Mouse (Mus musculus) liver, adult 2 months (tissue): Measurements from ENCODE around the gene Slc27a5. TPM values are rescaled to one million over a fixed set of nuclear protein-coding genes. Genes with fewer than 3 reads are reported as not detected.

Source experiments
- DNase-seq: peaks from one replicate; pipeline ENCODE4 v3.0.0-alpha.2; 2011; ENCODE audit warnings: low read depth, low spot score; ENCODE audit errors: extremely low read depth
- H3K27ac ChIP-seq: fragments of 200-500 bp; replicated peaks from 2 replicates; pipeline ENCODE4 v1.5.1; 2012; ENCODE audit warnings: low read depth, mild to moderate bottlenecking, control low read depth, inconsistent platforms, low read length; ENCODE audit not compliant: insufficient read depth
- H3K27me3 ChIP-seq: fragments of 200-500 bp; 2 replicates; pipeline ENCODE4 v1.6.1; 2012; ENCODE audit warnings: mild to moderate bottlenecking, moderate library complexity, low read length, inconsistent platforms; ENCODE audit not compliant: control insufficient read depth, insufficient read depth
- H3K36me3 ChIP-seq: fragments of 200-500 bp; 2 replicates; pipeline ENCODE4 v1.6.1; 2012; ENCODE audit warnings: low read length, inconsistent platforms; ENCODE audit not compliant: control insufficient read depth, insufficient read depth
- H3K4me1 ChIP-seq: fragments of 200-500 bp; 2 replicates; pipeline ENCODE4 v1.6.1; 2011; ENCODE audit warnings: low read length; ENCODE audit not compliant: control insufficient read depth, insufficient read depth
- H3K4me3 ChIP-seq: fragments of 200-500 bp; 2 replicates; pipeline ENCODE4 v1.5.1; 2011; ENCODE audit warnings: low read depth, mild to moderate bottlenecking, control low read depth, low read length, moderate library complexity; ENCODE audit not compliant: insufficient read depth
- H3K79me2 ChIP-seq: fragments of 200-500 bp; 2 replicates; pipeline ENCODE4 v1.6.1; 2012; ENCODE audit warnings: inconsistent platforms, mild to moderate bottlenecking, low read length, moderate library complexity; ENCODE audit not compliant: control insufficient read depth, insufficient read depth
- H3K9ac ChIP-seq: fragments of 200-500 bp; 2 replicates; pipeline ENCODE4 v1.6.1; 2012; ENCODE audit warnings: low read depth, mild to moderate bottlenecking, control low read depth, inconsistent platforms, low read length
- CTCF ChIP-seq: fragments of 200-500 bp; IDR thresholded peaks from 2 replicates; pipeline ENCODE4 v1.5.1; 2011; ENCODE audit warnings: low read depth, low read length, control low read depth
- POLR2A ChIP-seq: fragments of 200-500 bp; IDR thresholded peaks from 2 replicates; pipeline ENCODE4 v1.6.1; 2011; ENCODE audit warnings: low read length, control low read depth; ENCODE audit not compliant: insufficient read depth; ENCODE audit errors: extremely low read depth
- WGBS: fragments of 180-500 bp; shearing (Covaris S2); methylation state at CpG from one replicate; pipeline ENCODE4 v1.1.7; 2018; 5-methylcytosine and 5-hydroxymethylcytosine counted together
- polyA plus RNA-seq: library from polyadenylated mRNA; depleted of rRNA; stranded (reverse); fragments of >200 nt; gene quantifications from 2 replicates; pipeline ENCODE4 v1.2.3, GENCODE M21; 2012; rRNA removed
- total RNA-seq: library from RNA; depleted of rRNA; stranded (reverse); fragments of >200 nt; gene quantifications from 2 replicates; pipeline ENCODE4 v1.2.3, GENCODE M21; 2014; rRNA removed

Slc27a5 gene
- total and polyA plus RNA-seq, 2 experiments, result 1,401 to 1,713 TPM

DNA sequence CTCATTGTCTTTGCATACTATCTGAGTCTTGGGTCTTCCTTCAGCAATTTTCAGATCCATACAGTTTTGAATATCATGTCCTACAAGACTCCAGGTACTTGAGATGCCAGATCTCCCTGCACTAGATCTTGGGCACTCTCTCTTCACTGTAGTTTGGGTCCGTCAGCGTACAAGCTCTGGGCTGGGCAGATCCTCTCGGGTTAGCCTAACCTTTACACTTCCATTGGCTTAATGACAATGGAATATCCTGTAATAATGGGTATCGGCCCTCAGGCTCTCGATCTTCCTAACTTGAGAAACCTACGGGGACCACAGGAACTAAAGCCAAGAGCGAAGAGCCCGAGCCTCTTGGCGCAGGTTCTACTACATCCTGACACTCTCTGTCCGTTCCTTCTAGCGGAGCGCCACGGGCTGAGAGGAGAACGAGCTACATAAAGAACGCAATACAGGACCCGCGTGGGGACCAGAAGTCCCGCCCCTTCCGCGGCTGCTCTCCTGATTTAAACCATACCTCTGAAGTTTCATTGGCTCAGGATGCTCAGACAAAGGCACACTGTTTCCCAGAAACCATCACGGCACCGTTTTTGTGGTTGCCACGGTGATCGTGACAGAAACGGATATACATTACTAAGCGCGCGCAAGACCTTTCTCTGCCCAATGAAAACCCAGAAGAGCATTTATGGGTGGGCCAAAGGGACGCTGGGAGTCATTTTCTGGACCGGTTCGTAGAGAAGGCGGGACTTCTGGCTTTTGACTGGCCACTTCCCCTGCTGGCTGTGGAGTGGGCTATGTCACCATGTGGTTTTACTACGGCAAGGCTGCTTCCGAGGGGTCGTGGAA is 48.7 kb downstream of the Slc27a5 start:
- TF ChIP-seq CTCF (no peak), POLR2A (no peak)
- Histone ChIP-seq H3K27ac (peak overlapping the region; percentile 25), H3K79me2 (no peaks in the 10 kb centered on the region), H3K4me1 (peaks cover 2% of the 10 kb centered on the region), H3K27me3 (no peaks in the 10 kb centered on the region), H3K4me3 (peak overlapping the region; percentile 44), H3K9ac (peak overlapping the region; percentile 44), H3K36me3 (no peaks in the 10 kb centered on the region)
- peak; percentile 81 for DNase-seq
- 11% methylated on average over 35 of the region's 35 CpGs for WGBS

DNA sequence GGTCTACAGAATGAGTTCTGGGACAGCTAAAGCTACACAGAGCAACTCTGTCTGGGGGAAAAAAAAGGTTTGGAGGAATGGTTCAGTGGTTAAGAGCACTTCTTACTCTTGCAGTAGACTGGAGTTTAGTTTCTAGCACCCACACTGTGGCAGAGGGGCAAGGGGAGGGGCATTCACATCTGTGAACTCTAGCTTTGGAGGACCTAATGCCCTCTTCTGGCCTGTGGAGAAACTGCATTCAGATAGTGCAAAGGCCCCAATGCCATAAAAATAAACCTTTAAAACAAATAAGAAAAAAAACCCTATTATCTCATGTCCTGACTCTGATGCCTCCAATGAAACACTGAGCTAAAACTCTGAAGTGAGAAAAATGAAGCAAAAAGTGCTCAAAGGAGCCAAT is 54.5 kb downstream of the Slc27a5 start:
- TF ChIP-seq CTCF (peak; percentile 39), POLR2A (no peak)
- H3K27me3 ChIP-seq, result no peaks in the 10 kb centered on the region
- no peak overlapping the region for H3K27ac ChIP-seq
- DNase-seq, result peak; percentile 25
- H3K4me3 ChIP-seq, result no peak overlapping the region
- H3K79me2 ChIP-seq, result no peaks in the 10 kb centered on the region
- H3K4me1 ChIP-seq, result no peaks in the 10 kb centered on the region
- H3K36me3 ChIP-seq, result no peaks in the 10 kb centered on the region
- H3K9ac ChIP-seq, result no peak overlapping the region

DNA sequence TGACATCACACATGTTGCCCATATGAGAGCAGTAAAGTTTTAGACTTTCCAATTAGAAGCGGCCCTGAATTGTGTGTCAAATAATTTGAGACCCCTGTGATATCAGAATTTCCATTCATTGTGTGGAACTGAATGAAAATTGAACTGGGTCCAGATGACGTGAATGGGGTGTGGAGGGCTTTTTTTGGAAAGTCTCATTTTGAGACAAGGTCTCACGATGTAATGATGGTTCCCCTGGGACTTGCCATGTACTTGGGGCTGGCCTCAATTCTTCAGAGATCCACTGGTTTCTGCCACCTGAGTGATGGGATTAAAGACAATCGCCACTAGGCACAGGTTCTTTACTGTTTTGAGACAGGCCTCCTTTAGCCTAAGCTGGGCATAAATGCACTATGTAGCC is 57.4 kb downstream of the Slc27a5 start:
- WGBS, result 90% methylated on average over 4 of the region's 4 CpGs
- Histone ChIP-seq H3K36me3 (no peaks in the 10 kb centered on the region), H3K79me2 (no peaks in the 10 kb centered on the region), H3K4me3 (no peak overlapping the region), H3K4me1 (no peaks in the 10 kb centered on the region), H3K27ac (no peak overlapping the region), H3K27me3 (no peaks in the 10 kb centered on the region), H3K9ac (no peak overlapping the region)
- no peak for TF ChIP-seq POLR2A
- TF ChIP-seq CTCF, result no peak
- no peak for DNase-seq

Other genes with a start within 250 kb of the Slc27a5 start
- 0.27 TPM in 1 of 2 replicates, not detected in the other for gene Zscan18, start 194.6 kb downstream of the Slc27a5 start, total RNA-seq
- 0.05 TPM in 1 of 2 replicates, not detected in the other for gene Zscan18, start 194.6 kb downstream of the Slc27a5 start, polyA plus RNA-seq
- 1.8 and 2.0 TPM in 2 replicates for gene Zfp329, start 179.3 kb downstream of the Slc27a5 start, total RNA-seq
- 0.29 and 0.50 TPM in 2 replicates for gene Zfp329, start 179.3 kb downstream of the Slc27a5 start, polyA plus RNA-seq
- 22.2 and 25.0 TPM in 2 replicates for gene Zfp110, start 163.4 kb downstream of the Slc27a5 start, total RNA-seq
- 6.1 and 9.7 TPM in 2 replicates for gene Zfp110, start 163.4 kb downstream of the Slc27a5 start, polyA plus RNA-seq
- 1.7 and 2.1 TPM in 2 replicates for gene Zfp128, start 117.0 kb downstream of the Slc27a5 start, total RNA-seq
- 0.46 and 0.58 TPM in 2 replicates for gene Zfp128, start 117.0 kb downstream of the Slc27a5 start, polyA plus RNA-seq
- 1.2 and 1.5 TPM in 2 replicates for gene Zscan22, start 100.4 kb downstream of the Slc27a5 start, total RNA-seq
- 5.7 and 6.6 TPM in 2 replicates for gene Zscan22, start 100.4 kb downstream of the Slc27a5 start, polyA plus RNA-seq
- 773 and 998 TPM in 2 replicates for gene Rps5, start 75.9 kb downstream of the Slc27a5 start, total RNA-seq
- gene Rps5, start 75.9 kb downstream of the Slc27a5 start, polyA plus RNA-seq, result 789 and 798 TPM in 2 replicates
- 0.09 and 0.47 TPM in 2 replicates for gene Rnf225, start 70.8 kb downstream of the Slc27a5 start, total RNA-seq
- 0.45 and 0.65 TPM in 2 replicates for gene Rnf225, start 70.8 kb downstream of the Slc27a5 start, polyA plus RNA-seq
- 3.9 and 4.1 TPM in 2 replicates for gene Zfp324, start 32.4 kb downstream of the Slc27a5 start, total RNA-seq
- gene Zfp324, start 32.4 kb downstream of the Slc27a5 start, polyA plus RNA-seq, result 3.4 and 5.2 TPM in 2 replicates
- 1.3 and 1.4 TPM in 2 replicates for gene Zfp446, start 20.3 kb downstream of the Slc27a5 start, total RNA-seq
- 1.9 and 3.6 TPM in 2 replicates for gene Zfp446, start 20.3 kb downstream of the Slc27a5 start, polyA plus RNA-seq
- 67.7 and 69.4 TPM in 2 replicates for gene Trim28, start 922 bp upstream of the Slc27a5 start, total RNA-seq
- 98.0 and 114 TPM in 2 replicates for gene Trim28, start 922 bp upstream of the Slc27a5 start, polyA plus RNA-seq
- gene Zbtb45, start 11.8 kb upstream of the Slc27a5 start, total RNA-seq, result 0.28 and 1.2 TPM in 2 replicates
- gene Zbtb45, start 11.8 kb upstream of the Slc27a5 start, polyA plus RNA-seq, result 4.5 TPM in 2 replicates
- 109 and 149 TPM in 2 replicates for gene Chmp2a, start 36.6 kb upstream of the Slc27a5 start, total RNA-seq
- 62.8 and 76.5 TPM in 2 replicates for gene Chmp2a, start 36.6 kb upstream of the Slc27a5 start, polyA plus RNA-seq
- 41.2 and 59.5 TPM in 2 replicates for gene Ube2m, start 40.1 kb upstream of the Slc27a5 start, total RNA-seq
- 71.5 and 82.7 TPM in 2 replicates for gene Ube2m, start 40.1 kb upstream of the Slc27a5 start, polyA plus RNA-seq
- gene Mzf1, start 56.6 kb upstream of the Slc27a5 start, total RNA-seq, result 0.18 and 0.40 TPM in 2 replicates
- gene Mzf1, start 56.6 kb upstream of the Slc27a5 start, polyA plus RNA-seq, result 0.41 and 0.54 TPM in 2 replicates
- gene Vmn1r85, start 97.0 kb upstream of the Slc27a5 start, total RNA-seq, result not detected in 2 replicates
- gene Vmn1r85, start 97.0 kb upstream of the Slc27a5 start, polyA plus RNA-seq, result not detected in 2 replicates
- gene Vmn1r86, start 121.7 kb upstream of the Slc27a5 start, total RNA-seq, result not detected in 2 replicates
- gene Vmn1r86, start 121.7 kb upstream of the Slc27a5 start, polyA plus RNA-seq, result not detected in 2 replicates
- not detected in 2 replicates for gene Vmn1r87, start 142.0 kb upstream of the Slc27a5 start, total RNA-seq
- gene Vmn1r87, start 142.0 kb upstream of the Slc27a5 start, polyA plus RNA-seq, result not detected in 2 replicates
- not detected in 2 replicates for gene Vmn1r88, start 161.4 kb upstream of the Slc27a5 start, total RNA-seq
- gene Vmn1r88, start 161.4 kb upstream of the Slc27a5 start, polyA plus RNA-seq, result not detected in 2 replicates
- not detected in 2 replicates for gene Vmn1r89, start 214.8 kb upstream of the Slc27a5 start, total RNA-seq
- gene Vmn1r89, start 214.8 kb upstream of the Slc27a5 start, polyA plus RNA-seq, result not detected in 2 replicates